Mouse (Mus musculus) heart, postnatal 0 days (tissue): Measurements from ENCODE around the gene Plekhd1. TPM values are rescaled to one million over a fixed set of nuclear protein-coding genes. Genes with fewer than 3 reads are reported as not detected.

Source experiments
- ATAC-seq: fragments of 200-750 bp; cut with Nextera tagmentation; 2 replicates; pipeline ENCODE4 v1.8.0; 2017; ENCODE audit warnings: low read depth, moderate number of reproducible peaks, moderate library complexity; ENCODE audit not compliant: insufficient read depth
- DNase-seq: peaks from one replicate; pipeline ENCODE4 v3.0.0-alpha.2; 2016; ENCODE audit warnings: low spot score
- H3K27ac ChIP-seq: fragments of 300-500 bp; sonication (generic); 2 replicates; pipeline ENCODE4 v1.5.1; 2014; ENCODE audit warnings: low read depth, mild to moderate bottlenecking
- H3K27me3 ChIP-seq: fragments of 300-500 bp; sonication (generic); 2 replicates; pipeline ENCODE4 v1.6.1; 2014; ENCODE audit warnings: low read length, mixed read lengths; ENCODE audit not compliant: control insufficient read depth, insufficient read depth
- H3K36me3 ChIP-seq: fragments of 300-500 bp; sonication (generic); replicated peaks from 2 replicates; pipeline ENCODE4 v1.6.1; 2014; ENCODE audit warnings: low read length, mixed read lengths; ENCODE audit not compliant: control insufficient read depth, insufficient read depth
- H3K4me1 ChIP-seq: fragments of 300-500 bp; sonication (generic); 2 replicates; pipeline ENCODE4 v1.6.1; 2014; ENCODE audit warnings: antibody characterized with exemption; ENCODE audit not compliant: control insufficient read depth, insufficient read depth
- H3K4me2 ChIP-seq: fragments of 300-500 bp; sonication (generic); 2 replicates; pipeline ENCODE4 v1.6.1; 2014; ENCODE audit warnings: low read depth, mild to moderate bottlenecking, low read length, moderate library complexity
- H3K4me3 ChIP-seq: fragments of 300-500 bp; sonication (generic); 2 replicates; pipeline ENCODE4 v1.5.1; 2014; ENCODE audit warnings: low read depth, low read length
- H3K9ac ChIP-seq: fragments of 300-500 bp; sonication (generic); replicated peaks from 2 replicates; pipeline ENCODE4 v1.6.1; 2014; ENCODE audit warnings: low read depth, low read length, mixed read lengths
- H3K9me3 ChIP-seq: fragments of 300-500 bp; sonication (generic); replicated peaks from 2 replicates; pipeline ENCODE4 v1.6.1; 2016; ENCODE audit warnings: low read length; ENCODE audit not compliant: control insufficient read depth
- CTCF ChIP-seq: IDR thresholded peaks from 2 replicates; pipeline ENCODE4 v1.5.1; 2016; ENCODE audit warnings: antibody characterized with exemption, control low read depth, low read depth
- EP300 ChIP-seq: IDR thresholded peaks from 2 replicates; pipeline ENCODE4 v1.6.1; 2016; ENCODE audit warnings: antibody characterized with exemption, low read depth
- WGBS: fragments of 180-500 bp; shearing (Covaris S2); extraction: QIAGEN DNeasy Blood & Tissue Kit; methylation state at CpG from one replicate; pipeline ENCODE4 v1.1.7; 2014; 5-methylcytosine and 5-hydroxymethylcytosine counted together
- polyA plus RNA-seq: library from polyadenylated mRNA; unstranded; fragments of >200 nt; fragmentation: Nextera tagmentation; extraction: Ambion mirVana; gene quantifications from 2 replicates; pipeline ENCODE4 v1.2.1, GENCODE M21; 2015
- total RNA-seq: library from RNA; depleted of rRNA; stranded (reverse); fragments of >200 nt; gene quantifications from 2 replicates; pipeline ENCODE4 v1.2.3, GENCODE M21; 2014; ENCODE audit warnings: low replicate concordance

The Plekhd1 gene
- total and polyA plus RNA-seq, 2 experiments from 2014 or later, result 0.19 to 2.3 TPM

GRCm38 (mm10) chr12:80744614-80745013 lies 52.2 kb downstream of the Plekhd1 start:
- TF ChIP-seq EP300 (no peak), CTCF (no peak)
- H3K27me3 ChIP-seq, result peaks cover 33% of the 10 kb centered on the region
- no peak overlapping the region for H3K27ac ChIP-seq
- H3K4me1 ChIP-seq, result no peaks in the 10 kb centered on the region
- H3K4me3 ChIP-seq, result no peak overlapping the region
- no peaks in the 10 kb centered on the region for H3K9me3 ChIP-seq
- no peak overlapping the region for H3K9ac ChIP-seq
- ATAC-seq (no peak), DNase-seq (no peak)
- H3K36me3 ChIP-seq, result no peaks in the 10 kb centered on the region
- WGBS, result 77% methylated on average over 1 of the region's 1 CpGs
- no peak overlapping the region for H3K4me2 ChIP-seq

GRCm38 (mm10) chr12:80746031-80746813 lies 53.8 kb downstream of the Plekhd1 start:
- Histone ChIP-seq H3K27me3 (peaks cover 27% of the 10 kb centered on the region), H3K4me1 (no peaks in the 10 kb centered on the region), H3K27ac (no peak overlapping the region), H3K9me3 (no peaks in the 10 kb centered on the region), H3K9ac (no peak overlapping the region), H3K36me3 (no peaks in the 10 kb centered on the region), H3K4me3 (no peak overlapping the region), H3K4me2 (no peak overlapping the region)
- no peak for DNase-seq
- ATAC-seq, result no peak
- TF ChIP-seq CTCF (no peak), EP300 (no peak)
- 43% methylated on average over 8 of the region's 8 CpGs for WGBS

GRCm38 (mm10) chr12:80751556-80751955 lies 59.2 kb downstream of the Plekhd1 start:
- TF ChIP-seq CTCF (no peak), EP300 (no peak)
- WGBS, result 83% methylated on average over 6 of the region's 6 CpGs
- Histone ChIP-seq H3K27me3 (peaks cover 47% of the 10 kb centered on the region), H3K9me3 (no peaks in the 10 kb centered on the region), H3K27ac (no peak overlapping the region), H3K4me2 (no peak overlapping the region), H3K4me3 (no peak overlapping the region), H3K9ac (no peak overlapping the region), H3K4me1 (no peaks in the 10 kb centered on the region), H3K36me3 (no peaks in the 10 kb centered on the region)
- ATAC-seq, result no peak
- DNase-seq, result no peak

- DNase-seq (peak; percentile 24), ATAC-seq (peak; percentile 69)
- no peaks in the 10 kb centered on the region for H3K36me3 ChIP-seq
- H3K9ac ChIP-seq, result 0 out of 2 replicates have a peak overlapping the region, but pooled peaks have one; percentile 30
- peak overlapping the region; percentile 97 for H3K4me2 ChIP-seq
- H3K9me3 ChIP-seq, result no peaks in the 10 kb centered on the region
- H3K4me1 ChIP-seq, result peaks cover 28% of the 10 kb centered on the region
- under 1% methylated on average over 95 of the region's 122 CpGs for WGBS
- no peak overlapping the region for H3K27ac ChIP-seq
- TF ChIP-seq CTCF (no peak), EP300 (no peak)
- H3K27me3 ChIP-seq, result peaks cover 81% of the 10 kb centered on the region
- H3K4me3 ChIP-seq, result peak overlapping the region; percentile 59
Measured at GRCm38 (mm10) chr12:80757751-80758558, 65.6 kb downstream of the Plekhd1 start.

- H3K27ac ChIP-seq, result no peak overlapping the region
- peaks cover 81% of the 10 kb centered on the region for H3K27me3 ChIP-seq
- peaks cover 28% of the 10 kb centered on the region for H3K4me1 ChIP-seq
- DNase-seq (peak; percentile 38), ATAC-seq (0 out of 2 replicates have a peak, but pooled peaks have one; percentile 1)
- peak overlapping the region; percentile 59 for H3K4me3 ChIP-seq
- no peaks in the 10 kb centered on the region for H3K9me3 ChIP-seq
- WGBS, result 2% methylated on average over 80 of the region's 92 CpGs
- TF ChIP-seq CTCF, result no peak
- peak overlapping the region; percentile 97 for H3K4me2 ChIP-seq
- H3K36me3 ChIP-seq, result no peaks in the 10 kb centered on the region
- H3K9ac ChIP-seq, result no peak overlapping the region
Measured at GRCm38 (mm10) chr12:80758559-80759386, 66.4 kb downstream of the Plekhd1 start.
